Comparison of ENCODE assay signal across 8 mouse cellular contexts in the genomic region with DNA sequence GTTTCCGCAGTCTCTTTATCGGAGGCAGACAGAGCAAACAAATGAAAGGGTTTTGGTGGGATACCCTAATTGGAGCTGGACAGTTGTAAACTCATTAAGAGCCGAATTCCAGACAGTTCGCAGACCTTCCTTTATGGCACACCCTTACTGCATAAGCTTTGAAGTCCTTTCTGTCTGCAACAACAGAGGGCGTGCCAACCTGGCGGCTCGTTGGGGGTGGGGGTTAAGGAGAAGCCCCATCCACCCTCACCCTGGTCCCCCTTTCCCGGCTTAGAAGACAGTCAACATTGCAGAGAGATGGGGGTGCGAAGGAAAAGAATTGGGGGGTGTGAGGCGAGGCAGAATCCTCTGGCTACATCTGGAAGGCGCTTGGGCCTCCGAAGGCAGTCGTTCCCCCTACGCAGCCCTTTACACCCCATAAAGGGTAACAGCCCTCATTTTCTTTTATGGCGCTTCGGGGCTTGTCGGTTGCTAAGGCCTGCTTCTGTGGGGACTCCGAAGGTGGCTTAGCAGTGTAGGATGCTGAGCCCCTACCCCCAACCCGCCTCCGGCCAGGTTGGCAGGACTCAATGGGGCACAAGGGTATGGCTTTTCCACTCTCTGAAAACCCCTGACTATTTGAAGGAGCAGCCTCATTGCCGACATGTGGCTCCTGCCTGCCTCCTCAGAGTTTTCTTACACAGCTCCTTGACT. TPM values are rescaled to one million over a fixed set of nuclear protein-coding genes. Genes with fewer than 3 reads are reported as not detected.
A peak's percentile ranks its signal among the peaks of the same experiment; 100 is the strongest.
DNase-seq lines count a peak whose midpoint lies in the region; ATAC-seq and TF ChIP-seq lines count a peak whose summit lies in the region.

No protein-coding gene starts in this region.

- TF ChIP-seq POLR2A in cerebellum, adult 2 months (IDR thresholded peaks at IDR 0.05; ENCODE audit: borderline replicate concordance, insufficient read depth, low read length): no peak

- no peak overlapping the region for H3K27ac ChIP-seq in lung, embryonic 14.5 days (ENCODE audit: low read depth)
- H3K27ac ChIP-seq in embryonic facial prominence, embryonic 15.5 days (replicated peaks): no peak overlapping the region
- peak overlapping the region; percentile 100 for H3K27ac ChIP-seq in neural tube, embryonic 13.5 days (replicated peaks)
- H3K27ac ChIP-seq in cerebellum, adult 2 months (ENCODE audit: insufficient read depth, low read length): no peak overlapping the region

- peaks cover 100% of the 10 kb centered on the region for H3K27me3 ChIP-seq in lung, embryonic 14.5 days (ENCODE audit: insufficient read depth, low read length)
- peaks cover 100% of the 10 kb centered on the region for H3K27me3 ChIP-seq in embryonic facial prominence, embryonic 15.5 days
- no peaks in the 10 kb centered on the region for H3K27me3 ChIP-seq in neural tube, embryonic 13.5 days
- H3K27me3 ChIP-seq in cerebellum, adult 2 months (ENCODE audit: control insufficient read depth, insufficient read depth, low read length): peaks cover 4% of the 10 kb centered on the region; the same call in 1 of the 2 replicates

- no peak for TF ChIP-seq CTCF in lung, embryonic 14.5 days (IDR thresholded peaks at IDR 0.05; ENCODE audit: low read depth)
- no peak for TF ChIP-seq CTCF in cerebellum, adult 2 months (IDR thresholded peaks at IDR 0.05; ENCODE audit: borderline replicate concordance, insufficient read depth, low read depth, low read length)

- peak; percentile 2; the same call in 1 of the 2 replicates for ATAC-seq in lung, embryonic 14.5 days (ENCODE audit: insufficient read depth)
- ATAC-seq in embryonic facial prominence, embryonic 15.5 days (ENCODE audit: insufficient number of reproducible peaks, low FRiP score, low TSS enrichment, low read depth): no peak
- peak; percentile 6 for ATAC-seq in neural tube, embryonic 13.5 days (ENCODE audit: low read depth)

- H3K9me3 ChIP-seq in lung, embryonic 14.5 days (ENCODE audit: low read depth, low read length): no peaks in the 10 kb centered on the region
- no peaks in the 10 kb centered on the region for H3K9me3 ChIP-seq in embryonic facial prominence, embryonic 15.5 days (replicated peaks)
- no peaks in the 10 kb centered on the region for H3K9me3 ChIP-seq in neural tube, embryonic 13.5 days

- H3K4me1 ChIP-seq in lung, embryonic 14.5 days (ENCODE audit: insufficient read depth): no peaks in the 10 kb centered on the region
- H3K4me1 ChIP-seq in embryonic facial prominence, embryonic 15.5 days: peaks cover 31% of the 10 kb centered on the region
- H3K4me1 ChIP-seq in neural tube, embryonic 13.5 days (replicated peaks): peaks cover 54% of the 10 kb centered on the region
- no peaks in the 10 kb centered on the region for H3K4me1 ChIP-seq in cerebellum, adult 2 months (ENCODE audit: control insufficient read depth, insufficient read depth, low read length)

- peak overlapping the region; percentile 94 for H3K4me2 ChIP-seq in lung, embryonic 14.5 days
- peak overlapping the region; percentile 96 for H3K4me2 ChIP-seq in embryonic facial prominence, embryonic 15.5 days (replicated peaks)
- H3K4me2 ChIP-seq in neural tube, embryonic 13.5 days: peak overlapping the region; percentile 97

- no peak overlapping the region for H3K9ac ChIP-seq in lung, embryonic 14.5 days
- H3K9ac ChIP-seq in embryonic facial prominence, embryonic 15.5 days: no peak overlapping the region
- peak overlapping the region; percentile 100 for H3K9ac ChIP-seq in neural tube, embryonic 13.5 days

- no peak for DNase-seq in lung, embryonic 14.5 days
- DNase-seq in lung, adult 18-20 months: no peak
- DNase-seq in kidney, postnatal 10 days: peak; percentile 79
- no peak for DNase-seq in layer of hippocampus, adult 8-10 months (ENCODE audit: low spot score in 2 of 2)
- DNase-seq in cerebellum, adult 2 months: no peak
- no peak for DNase-seq in thymus, postnatal 4 days

- H3K36me3 ChIP-seq in lung, embryonic 14.5 days (ENCODE audit: insufficient read depth): no peaks in the 10 kb centered on the region
- no peaks in the 10 kb centered on the region for H3K36me3 ChIP-seq in embryonic facial prominence, embryonic 15.5 days
- no peaks in the 10 kb centered on the region for H3K36me3 ChIP-seq in neural tube, embryonic 13.5 days

- 22% methylated on average over 21 of the region's 21 CpGs for WGBS in lung, embryonic 14.5 days
- WGBS in embryonic facial prominence, embryonic 15.5 days: 9% methylated on average over 21 of the region's 21 CpGs
- 1% methylated on average over 21 of the region's 21 CpGs for WGBS in neural tube, embryonic 13.5 days
- 10% methylated on average over 21 of the region's 21 CpGs for WGBS in cerebellum, adult 2 months

- peak overlapping the region; percentile 58 for H3K4me3 ChIP-seq in lung, embryonic 14.5 days (ENCODE audit: low read depth, low read length)
- H3K4me3 ChIP-seq in embryonic facial prominence, embryonic 15.5 days (replicated peaks): peak overlapping the region; percentile 52
- peak overlapping the region; percentile 96 for H3K4me3 ChIP-seq in neural tube, embryonic 13.5 days
- no peak overlapping the region for H3K4me3 ChIP-seq in cerebellum, adult 2 months (replicated peaks; ENCODE audit: insufficient read depth, low read depth, low read length)

RNA-seq across cellular contexts. Expression of a gene that starts 0.5 kb away (rescaled TPM):
- polyA plus RNA-seq in lung, embryonic 14.5 days (2014; fragmentation: Nextera tagmentation; extraction: Ambion mirVana): 5.8 and 7.4 TPM in 2 replicates
- not detected in 2 replicates for polyA plus RNA-seq in embryonic facial prominence, embryonic 15.5 days (2015; fragmentation: Nextera tagmentation; extraction: Ambion mirVana)
- 117 and 125 TPM in 2 replicates for polyA plus RNA-seq in neural tube, embryonic 13.5 days (2015; fragmentation: Nextera tagmentation; extraction: Ambion mirVana)
- total RNA-seq in layer of hippocampus, adult 8-10 months (2022): not detected
- polyA plus RNA-seq in cerebellum, adult 2 months (2012; rRNA removed): 0.07 and 0.16 TPM in 2 replicates

RNA-seq across cellular contexts. Expression of a gene that starts 8.8 kb away (rescaled TPM):
- 0.19 TPM in 1 of 2 replicates, not detected in the other for polyA plus RNA-seq in lung, embryonic 14.5 days (2014; fragmentation: Nextera tagmentation; extraction: Ambion mirVana)
- polyA plus RNA-seq in embryonic facial prominence, embryonic 15.5 days (2015; fragmentation: Nextera tagmentation; extraction: Ambion mirVana): 0.13 TPM in 1 of 2 replicates, not detected in the other
- polyA plus RNA-seq in neural tube, embryonic 13.5 days (2015; fragmentation: Nextera tagmentation; extraction: Ambion mirVana): 125 and 130 TPM in 2 replicates
- total RNA-seq in layer of hippocampus, adult 8-10 months (2022): not detected
- polyA plus RNA-seq in cerebellum, adult 2 months (2012; rRNA removed): not detected in 2 replicates

RNA-seq across cellular contexts. Expression of a gene that starts 9.0 kb away (rescaled TPM):
- polyA plus RNA-seq in lung, embryonic 14.5 days (2014; fragmentation: Nextera tagmentation; extraction: Ambion mirVana): not detected in 2 replicates
- not detected in 2 replicates for polyA plus RNA-seq in embryonic facial prominence, embryonic 15.5 days (2015; fragmentation: Nextera tagmentation; extraction: Ambion mirVana)
- not detected in 2 replicates for polyA plus RNA-seq in neural tube, embryonic 13.5 days (2015; fragmentation: Nextera tagmentation; extraction: Ambion mirVana)
- not detected for total RNA-seq in layer of hippocampus, adult 8-10 months (2022)
- polyA plus RNA-seq in cerebellum, adult 2 months (2012; rRNA removed): not detected in 2 replicates

RNA-seq across cellular contexts. Expression of a gene that starts 9.0 kb away (rescaled TPM):
- 10.3 and 11.3 TPM in 2 replicates for polyA plus RNA-seq in lung, embryonic 14.5 days (2014; fragmentation: Nextera tagmentation; extraction: Ambion mirVana)
- polyA plus RNA-seq in embryonic facial prominence, embryonic 15.5 days (2015; fragmentation: Nextera tagmentation; extraction: Ambion mirVana): 0.11 and 0.13 TPM in 2 replicates
- polyA plus RNA-seq in neural tube, embryonic 13.5 days (2015; fragmentation: Nextera tagmentation; extraction: Ambion mirVana): 13.9 and 16.4 TPM in 2 replicates
- not detected for total RNA-seq in layer of hippocampus, adult 8-10 months (2022)
- polyA plus RNA-seq in cerebellum, adult 2 months (2012; rRNA removed): 2.1 and 2.2 TPM in 2 replicates

RNA-seq across cellular contexts. Expression of a gene that starts 13.6 kb away (rescaled TPM):
- 4.0 and 5.1 TPM in 2 replicates for polyA plus RNA-seq in lung, embryonic 14.5 days (2014; fragmentation: Nextera tagmentation; extraction: Ambion mirVana)
- not detected in 2 replicates for polyA plus RNA-seq in embryonic facial prominence, embryonic 15.5 days (2015; fragmentation: Nextera tagmentation; extraction: Ambion mirVana)
- 20.3 and 25.8 TPM in 2 replicates for polyA plus RNA-seq in neural tube, embryonic 13.5 days (2015; fragmentation: Nextera tagmentation; extraction: Ambion mirVana)
- total RNA-seq in layer of hippocampus, adult 8-10 months (2022): not detected
- polyA plus RNA-seq in cerebellum, adult 2 months (2012; rRNA removed): 0.13 and 0.46 TPM in 2 replicates

Comparison
In these comparisons a context has a peak if more than half of its experiments do, and no peak if none do; other contexts are left out.
1. RNA of a gene that starts 0.5 kb away (polyA plus RNA-seq): 117 to 125 TPM in neural tube, embryonic 13.5 days; 5.8 to 7.4 TPM in lung, embryonic 14.5 days, not detected in embryonic facial prominence, embryonic 15.5 days and 0.07 to 0.16 TPM in cerebellum, adult 2 months; every median in the first group is over 10 times any median in the second.
2. RNA of a gene that starts 8.8 kb away (polyA plus RNA-seq): 125 to 130 TPM in neural tube, embryonic 13.5 days; 0.13 TPM in embryonic facial prominence, embryonic 15.5 days, 0.19 TPM in lung, embryonic 14.5 days and not detected in cerebellum, adult 2 months; every median in the first group is over 100 times any median in the second.
3. Peak in every context shown above with its lines, with median percentiles within 50 percentile points of each other: H3K4me2 ChIP-seq.